Mouse (Mus musculus): ENCODE measurements around the gene Lrrc58. TPM values are rescaled to one million over a fixed set of nuclear protein-coding genes. Genes with fewer than 3 reads are reported as not detected.

Gene Lrrc58
- polyA plus RNA-seq, 1 experiment from 2014 or later, result 49.8 TPM

GRCm38 (mm10) chr16:37879750-37880419, 11.7 kb downstream of the Lrrc58 start:
- Histone ChIP-seq H3K4me2 (no peak overlapping the region), H3K4me1 (ENCODE audit: control insufficient read depth, insufficient read depth, low read length) (no peaks in the 10 kb centered on the region), H3K9me3 (ENCODE audit: control insufficient read depth, low read length) (no peaks in the 10 kb centered on the region), H3K36me3 (ENCODE audit: control insufficient read depth, insufficient read depth, low read length) (peaks cover 14% of the 10 kb centered on the region; the same call in 1 of the 2 replicates), H3K27me3 (ENCODE audit: control insufficient read depth, insufficient read depth, low read length) (no peaks in the 10 kb centered on the region), H3K9ac (ENCODE audit: low read length) (no peak overlapping the region), H3K27ac (ENCODE audit: low read depth, low read length) (no peak overlapping the region), H3K4me3 (ENCODE audit: low read depth, low read length) (no peak overlapping the region)
- 97% methylated on average over 4 of the region's 4 CpGs for WGBS
- no peak for DNase-seq (ENCODE audit: low spot score, missing footprints)
- no peak for ATAC-seq (ENCODE audit: low FRiP score)

GRCm38 (mm10) chr16:37881168-37881567, 13.0 kb downstream of the Lrrc58 start:
- Histone ChIP-seq H3K4me1 (ENCODE audit: control insufficient read depth, insufficient read depth, low read length) (no peaks in the 10 kb centered on the region), H3K9ac (ENCODE audit: low read length) (no peak overlapping the region), H3K4me2 (no peak overlapping the region), H3K9me3 (ENCODE audit: control insufficient read depth, low read length) (no peaks in the 10 kb centered on the region), H3K27ac (ENCODE audit: low read depth, low read length) (no peak overlapping the region), H3K4me3 (ENCODE audit: low read depth, low read length) (no peak overlapping the region), H3K27me3 (ENCODE audit: control insufficient read depth, insufficient read depth, low read length) (no peaks in the 10 kb centered on the region), H3K36me3 (ENCODE audit: control insufficient read depth, insufficient read depth, low read length) (peaks cover 14% of the 10 kb centered on the region; the same call in 1 of the 2 replicates)
- ATAC-seq (ENCODE audit: low FRiP score) (no peak), DNase-seq (ENCODE audit: low spot score, missing footprints) (no peak)
- WGBS, result 85% methylated on average over 2 of the region's 2 CpGs

GRCm38 (mm10) chr16:37888986-37889385, 20.8 kb downstream of the Lrrc58 start:
- Histone ChIP-seq H3K4me3 (ENCODE audit: low read depth, low read length) (no peak overlapping the region), H3K9me3 (ENCODE audit: control insufficient read depth, low read length) (no peaks in the 10 kb centered on the region), H3K9ac (ENCODE audit: low read length) (no peak overlapping the region), H3K4me1 (ENCODE audit: control insufficient read depth, insufficient read depth, low read length) (no peaks in the 10 kb centered on the region), H3K27ac (ENCODE audit: low read depth, low read length) (no peak overlapping the region), H3K4me2 (no peak overlapping the region), H3K36me3 (ENCODE audit: control insufficient read depth, insufficient read depth, low read length) (no peaks in the 10 kb centered on the region; the same call in 1 of the 2 replicates), H3K27me3 (ENCODE audit: control insufficient read depth, insufficient read depth, low read length) (no peaks in the 10 kb centered on the region)
- ATAC-seq (ENCODE audit: low FRiP score) (no peak), DNase-seq (ENCODE audit: low spot score, missing footprints) (peak; percentile 59)
- WGBS, result 93% methylated on average over 3 of the region's 3 CpGs

- H3K4me3 ChIP-seq (ENCODE audit: low read depth, low read length), result no peak overlapping the region
- H3K36me3 ChIP-seq (ENCODE audit: control insufficient read depth, insufficient read depth, low read length), result no peaks in the 10 kb centered on the region
- H3K4me2 ChIP-seq, result no peak overlapping the region
- H3K9me3 ChIP-seq (ENCODE audit: control insufficient read depth, low read length), result no peaks in the 10 kb centered on the region
- peak; percentile 83 for DNase-seq (ENCODE audit: low spot score, missing footprints)
- H3K27me3 ChIP-seq (ENCODE audit: control insufficient read depth, insufficient read depth, low read length), result no peaks in the 10 kb centered on the region
- no peak overlapping the region for H3K27ac ChIP-seq (ENCODE audit: low read depth, low read length)
- ATAC-seq (ENCODE audit: low FRiP score), result no peak
- no peaks in the 10 kb centered on the region for H3K4me1 ChIP-seq (ENCODE audit: control insufficient read depth, insufficient read depth, low read length)
- H3K9ac ChIP-seq (ENCODE audit: low read length), result no peak overlapping the region
- 74% methylated on average over 2 of the region's 2 CpGs for WGBS
These were observed 24.5 kb downstream of the Lrrc58 start for GRCm38 (mm10) chr16:37892667-37893066.

- no peak overlapping the region for H3K27ac ChIP-seq (ENCODE audit: low read depth, low read length)
These were observed 25.2 kb downstream of the Lrrc58 start for GRCm38 (mm10) chr16:37893381-37893780.

GRCm38 (mm10) chr16:37893942-37894341, 25.8 kb downstream of the Lrrc58 start:
- no peak overlapping the region for H3K4me2 ChIP-seq
- ATAC-seq (ENCODE audit: low FRiP score), result no peak
- no peak overlapping the region for H3K27ac ChIP-seq (ENCODE audit: low read depth, low read length)
- no peak overlapping the region for H3K4me3 ChIP-seq (ENCODE audit: low read depth, low read length)
- peak; percentile 26 for DNase-seq (ENCODE audit: low spot score, missing footprints)
- no peaks in the 10 kb centered on the region for H3K36me3 ChIP-seq (ENCODE audit: control insufficient read depth, insufficient read depth, low read length)
- H3K27me3 ChIP-seq (ENCODE audit: control insufficient read depth, insufficient read depth, low read length), result no peaks in the 10 kb centered on the region
- H3K4me1 ChIP-seq (ENCODE audit: control insufficient read depth, insufficient read depth, low read length), result no peaks in the 10 kb centered on the region
- no peak overlapping the region for H3K9ac ChIP-seq (ENCODE audit: low read length)
- H3K9me3 ChIP-seq (ENCODE audit: control insufficient read depth, low read length), result no peaks in the 10 kb centered on the region
- WGBS, result 90% methylated on average over 2 of the region's 2 CpGs

More at GRCm38 (mm10) chr16:37893381-37893780, 25.2 kb downstream of the Lrrc58 start:
- no peaks in the 10 kb centered on the region for H3K36me3 ChIP-seq (ENCODE audit: control insufficient read depth, insufficient read depth, low read length)
- ATAC-seq (ENCODE audit: low FRiP score) (no peak), DNase-seq (ENCODE audit: low spot score, missing footprints) (peak; percentile 77)
- H3K27me3 ChIP-seq (ENCODE audit: control insufficient read depth, insufficient read depth, low read length), result no peaks in the 10 kb centered on the region
- no peaks in the 10 kb centered on the region for H3K9me3 ChIP-seq (ENCODE audit: control insufficient read depth, low read length)
- H3K4me1 ChIP-seq (ENCODE audit: control insufficient read depth, insufficient read depth, low read length), result no peaks in the 10 kb centered on the region
- no peak overlapping the region for H3K4me2 ChIP-seq
- WGBS, result 72% methylated on average over 6 of the region's 6 CpGs
- no peak overlapping the region for H3K9ac ChIP-seq (ENCODE audit: low read length)
- H3K4me3 ChIP-seq (ENCODE audit: low read depth, low read length), result no peak overlapping the region

- Histone ChIP-seq H3K4me3 (ENCODE audit: low read depth, low read length) (no peak overlapping the region), H3K9me3 (ENCODE audit: control insufficient read depth, low read length) (no peaks in the 10 kb centered on the region), H3K27me3 (ENCODE audit: control insufficient read depth, insufficient read depth, low read length) (no peaks in the 10 kb centered on the region), H3K4me1 (ENCODE audit: control insufficient read depth, insufficient read depth, low read length) (no peaks in the 10 kb centered on the region), H3K36me3 (ENCODE audit: control insufficient read depth, insufficient read depth, low read length) (no peaks in the 10 kb centered on the region), H3K4me2 (no peak overlapping the region), H3K27ac (ENCODE audit: low read depth, low read length) (no peak overlapping the region), H3K9ac (ENCODE audit: low read length) (no peak overlapping the region)
- 94% methylated on average over 5 of the region's 5 CpGs for WGBS
- DNase-seq (ENCODE audit: low spot score, missing footprints) (no peak), ATAC-seq (ENCODE audit: low FRiP score) (no peak)
These were observed 30.6 kb downstream of the Lrrc58 start for GRCm38 (mm10) chr16:37898790-37899189.

GRCm38 (mm10) chr16:37899357-37899756, 31.2 kb downstream of the Lrrc58 start:
- ATAC-seq (ENCODE audit: low FRiP score), result no peak
- Histone ChIP-seq H3K27me3 (ENCODE audit: control insufficient read depth, insufficient read depth, low read length) (no peaks in the 10 kb centered on the region), H3K4me3 (ENCODE audit: low read depth, low read length) (no peak overlapping the region), H3K4me1 (ENCODE audit: control insufficient read depth, insufficient read depth, low read length) (no peaks in the 10 kb centered on the region), H3K9me3 (ENCODE audit: control insufficient read depth, low read length) (no peaks in the 10 kb centered on the region), H3K27ac (ENCODE audit: low read depth, low read length) (no peak overlapping the region), H3K9ac (ENCODE audit: low read length) (no peak overlapping the region), H3K36me3 (ENCODE audit: control insufficient read depth, insufficient read depth, low read length) (no peaks in the 10 kb centered on the region), H3K4me2 (no peak overlapping the region)
- WGBS, result 50% methylated on average over 2 of the region's 2 CpGs
- no peak for DNase-seq (ENCODE audit: low spot score, missing footprints)

GRCm38 (mm10) chr16:37901318-37901717, 33.1 kb downstream of the Lrrc58 start:
- WGBS, result 50% methylated on average over 11 of the region's 11 CpGs

More at GRCm38 (mm10) chr16:37901318-37901717, 33.1 kb downstream of the Lrrc58 start:
- H3K9ac ChIP-seq (ENCODE audit: low read length), result no peak overlapping the region
- no peak overlapping the region for H3K27ac ChIP-seq (ENCODE audit: low read depth, low read length)
- H3K36me3 ChIP-seq (ENCODE audit: control insufficient read depth, insufficient read depth, low read length), result no peaks in the 10 kb centered on the region
- DNase-seq (ENCODE audit: low spot score, missing footprints), result no peak
- no peaks in the 10 kb centered on the region for H3K9me3 ChIP-seq (ENCODE audit: control insufficient read depth, low read length)
- no peak overlapping the region for H3K4me3 ChIP-seq (ENCODE audit: low read depth, low read length)
- no peaks in the 10 kb centered on the region for H3K27me3 ChIP-seq (ENCODE audit: control insufficient read depth, insufficient read depth, low read length)
- no peak overlapping the region for H3K4me2 ChIP-seq
- no peaks in the 10 kb centered on the region for H3K4me1 ChIP-seq (ENCODE audit: control insufficient read depth, insufficient read depth, low read length)
- ATAC-seq (ENCODE audit: low FRiP score), result no peak

All from midbrain, embryonic 11.5 days (tissue).